Mouse (Mus musculus) liver, embryonic 15.5 days (tissue): Measurements from ENCODE around the gene Gpr87. TPM values are rescaled to one million over a fixed set of nuclear protein-coding genes. Genes with fewer than 3 reads are reported as not detected.
A peak's percentile ranks its signal among the peaks of the same experiment; 100 is the strongest.

Source experiments
- ATAC-seq: fragments of 200-750 bp; cut with Nextera tagmentation; 2 replicates; pipeline ENCODE4 v1.8.0; 2017; ENCODE audit warnings: moderate number of reproducible peaks, mild to moderate bottlenecking, moderate library complexity; ENCODE audit not compliant: insufficient read depth
- H3K27ac ChIP-seq: fragments of 300-500 bp; sonication (generic); replicated peaks from 2 replicates; pipeline ENCODE4 v1.5.1; 2015; ENCODE audit warnings: mild to moderate bottlenecking, inconsistent platforms
- H3K27me3 ChIP-seq: fragments of 300-500 bp; sonication (generic); 2 replicates; pipeline ENCODE4 v1.6.1; 2015; ENCODE audit warnings: mild to moderate bottlenecking, inconsistent platforms
- H3K36me3 ChIP-seq: fragments of 300-500 bp; sonication (generic); replicated peaks from 2 replicates; pipeline ENCODE4 v1.6.1; 2015; ENCODE audit warnings: moderate library complexity, mild to moderate bottlenecking, inconsistent platforms
- H3K4me1 ChIP-seq: fragments of 300-500 bp; sonication (generic); replicated peaks from 2 replicates; pipeline ENCODE4 v1.6.1; 2015; ENCODE audit warnings: inconsistent platforms
- H3K4me2 ChIP-seq: fragments of 300-500 bp; sonication (generic); 2 replicates; pipeline ENCODE4 v1.6.1; 2015; ENCODE audit warnings: moderate library complexity, mild to moderate bottlenecking, inconsistent platforms
- H3K4me3 ChIP-seq: fragments of 300-500 bp; sonication (generic); replicated peaks from 2 replicates; pipeline ENCODE4 v1.5.1; 2015; ENCODE audit warnings: mild to moderate bottlenecking, inconsistent platforms
- H3K9ac ChIP-seq: fragments of 300-500 bp; sonication (generic); 2 replicates; pipeline ENCODE4 v1.6.1; 2015; ENCODE audit warnings: moderate library complexity, mild to moderate bottlenecking, inconsistent platforms
- H3K9me3 ChIP-seq: fragments of 300-500 bp; sonication (generic); replicated peaks from 2 replicates; pipeline ENCODE4 v1.6.1; 2016; ENCODE audit warnings: inconsistent platforms
- WGBS: fragments of 180-500 bp; shearing (Covaris S2); methylation state at CpG from one replicate; pipeline ENCODE4 v1.1.7; 2015; ENCODE audit warnings: mixed read lengths; ENCODE audit not compliant: insufficient replicate concordance; 5-methylcytosine and 5-hydroxymethylcytosine counted together
- polyA plus RNA-seq: library from polyadenylated mRNA; unstranded; fragments of >200 nt; fragmentation: Nextera tagmentation; extraction: Ambion mirVana; gene quantifications from 2 replicates; pipeline ENCODE4 v1.2.1, GENCODE M21; 2015

Gpr87 gene
- polyA plus RNA-seq, 1 experiment from 2014 or later, result not detected

DNA sequence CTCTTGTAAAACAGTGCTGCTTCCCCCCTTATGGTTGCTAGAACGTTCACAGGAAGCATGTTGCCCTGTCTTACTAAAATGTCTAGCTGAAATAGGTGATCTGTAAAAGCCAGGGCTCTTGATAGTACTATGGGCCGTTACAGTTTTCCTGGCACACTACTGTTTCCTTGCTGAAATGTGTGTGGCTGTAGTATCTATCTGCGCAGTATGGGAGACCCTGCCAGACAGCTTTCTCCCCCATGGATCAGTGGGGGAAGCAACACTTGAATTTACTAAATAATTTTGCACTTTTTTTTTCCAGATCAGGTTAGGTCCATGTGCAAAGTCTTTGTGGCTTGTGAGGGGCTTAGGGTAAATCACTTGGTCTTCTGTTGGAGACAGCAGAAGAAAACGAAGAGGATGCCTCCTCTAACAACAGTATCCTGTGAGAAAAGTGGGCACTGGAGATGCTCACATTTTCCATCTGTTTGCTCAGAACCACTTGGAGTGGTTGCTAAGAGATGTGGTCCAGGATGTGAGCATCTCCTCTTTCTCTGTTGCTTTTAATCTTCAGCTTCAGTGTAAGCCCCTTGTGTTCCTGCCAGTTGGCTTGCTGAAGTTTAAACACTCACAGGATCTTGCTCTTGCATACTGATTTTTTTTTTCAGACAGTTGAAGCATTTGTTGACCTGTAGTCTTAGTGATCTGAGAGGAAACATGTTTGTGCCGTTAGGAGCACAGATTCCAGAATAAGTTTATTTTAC lies 58.8 kb downstream of the Gpr87 start:
- 56% methylated on average over 5 of the region's 5 CpGs for WGBS
- H3K9me3 ChIP-seq, result no peaks in the 10 kb centered on the region
- H3K27ac ChIP-seq, result no peak overlapping the region
- ATAC-seq, result no peak
- H3K4me3 ChIP-seq, result no peak overlapping the region
- no peak overlapping the region for H3K4me2 ChIP-seq
- peaks cover 16% of the 10 kb centered on the region for H3K4me1 ChIP-seq
- H3K27me3 ChIP-seq, result no peaks in the 10 kb centered on the region
- H3K36me3 ChIP-seq, result no peaks in the 10 kb centered on the region
- H3K9ac ChIP-seq, result no peak overlapping the region

- H3K4me3 ChIP-seq, result no peak overlapping the region
- H3K4me2 ChIP-seq, result no peak overlapping the region
- H3K4me1 ChIP-seq, result peaks cover 22% of the 10 kb centered on the region
- peak; percentile 55 for ATAC-seq
- no peaks in the 10 kb centered on the region for H3K9me3 ChIP-seq
- H3K36me3 ChIP-seq, result no peaks in the 10 kb centered on the region
- 10% methylated on average over 5 of the region's 5 CpGs for whole genome bisulfite sequencing
- H3K27me3 ChIP-seq, result no peaks in the 10 kb centered on the region
- H3K27ac ChIP-seq, result no peak overlapping the region
- no peak overlapping the region for H3K9ac ChIP-seq
Measured at GRCm38 (mm10) chr3:59133189-59133588, 61.7 kb downstream of the Gpr87 start.

DNA sequence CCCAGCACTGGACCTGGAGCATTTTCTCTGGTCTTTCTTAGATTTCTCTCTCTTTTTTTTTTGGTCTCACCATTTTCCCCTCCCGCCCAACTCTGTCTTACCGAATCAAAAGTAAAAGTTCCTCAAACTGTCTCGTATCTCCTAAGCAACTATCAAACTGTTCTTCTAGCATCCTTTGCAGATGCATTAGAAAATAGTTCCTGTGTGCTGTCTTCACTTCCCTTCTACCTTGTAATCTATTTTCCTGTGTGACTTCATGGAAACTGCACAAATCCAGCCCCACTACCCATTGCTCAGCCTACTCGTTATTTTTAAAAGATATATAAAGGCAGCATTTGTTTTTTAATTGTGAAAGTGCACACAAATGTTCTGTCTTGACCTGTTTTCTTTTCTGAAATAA lies 62.9 kb downstream of the Gpr87 start:
- peaks cover 25% of the 10 kb centered on the region for H3K4me1 ChIP-seq
- no peak overlapping the region for H3K9ac ChIP-seq
- H3K4me2 ChIP-seq, result no peak overlapping the region
- no peak overlapping the region for H3K4me3 ChIP-seq
- ATAC-seq, result no peak
- no peaks in the 10 kb centered on the region for H3K27me3 ChIP-seq
- H3K9me3 ChIP-seq, result no peaks in the 10 kb centered on the region
- H3K27ac ChIP-seq, result no peak overlapping the region
- 35% methylated on average over 4 of the region's 4 CpGs for WGBS
- H3K36me3 ChIP-seq, result no peaks in the 10 kb centered on the region

- no peak overlapping the region for H3K4me2 ChIP-seq
- 61% methylated on average over 4 of the region's 4 CpGs for WGBS
- ATAC-seq, result peak; percentile 36
Measured at GRCm38 (mm10) chr3:59131081-59131480, 63.8 kb downstream of the Gpr87 start.

GRCm38 (mm10) chr3:59130431-59130830 lies 64.5 kb downstream of the Gpr87 start:
- peak; percentile 56 for ATAC-seq
- no peaks in the 10 kb centered on the region for H3K9me3 ChIP-seq
- peak overlapping the region; percentile 38 for H3K4me3 ChIP-seq
- H3K4me2 ChIP-seq, result peak overlapping the region; percentile 43
- no peaks in the 10 kb centered on the region for H3K27me3 ChIP-seq
- no peak overlapping the region for H3K9ac ChIP-seq
- peaks cover 32% of the 10 kb centered on the region for H3K4me1 ChIP-seq
- 20% methylated on average over 8 of the region's 8 CpGs for WGBS
- peak overlapping the region; percentile 48 for H3K27ac ChIP-seq
- no peaks in the 10 kb centered on the region for H3K36me3 ChIP-seq

More at GRCm38 (mm10) chr3:59131081-59131480, 63.8 kb downstream of the Gpr87 start:
- Histone ChIP-seq H3K9ac (no peak overlapping the region), H3K4me3 (no peak overlapping the region), H3K27me3 (no peaks in the 10 kb centered on the region), H3K4me1 (peaks cover 25% of the 10 kb centered on the region), H3K9me3 (no peaks in the 10 kb centered on the region), H3K36me3 (no peaks in the 10 kb centered on the region), H3K27ac (no peak overlapping the region)

DNA sequence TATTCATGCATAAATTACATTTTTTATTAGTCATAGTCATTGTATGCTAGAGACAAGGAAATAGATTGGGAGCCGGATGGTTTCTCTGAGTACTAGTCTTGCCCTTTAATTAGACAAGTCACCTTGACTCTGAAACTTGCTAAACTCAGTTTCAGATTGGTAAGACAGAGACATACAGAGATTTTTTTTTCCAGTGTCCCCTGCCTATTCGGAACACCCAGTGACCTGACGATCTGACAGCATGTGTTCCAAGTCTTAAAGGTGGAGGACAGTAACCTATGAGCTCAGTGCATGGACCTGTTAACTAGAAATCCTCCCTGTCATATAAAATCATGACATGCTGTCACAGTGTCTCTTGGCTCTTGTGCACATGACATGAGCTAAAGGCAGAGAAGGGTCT lies 65.4 kb downstream of the Gpr87 start:
- ATAC-seq, result no peak
- H3K9me3 ChIP-seq, result no peaks in the 10 kb centered on the region
- H3K36me3 ChIP-seq, result no peaks in the 10 kb centered on the region
- H3K27ac ChIP-seq, result no peak overlapping the region
- 56% methylated on average over 3 of the region's 3 CpGs for WGBS
- peaks cover 38% of the 10 kb centered on the region for H3K4me1 ChIP-seq
- no peak overlapping the region for H3K9ac ChIP-seq
- H3K4me2 ChIP-seq, result peak overlapping the region; percentile 18; the same call in 1 of the 2 replicates
- no peak overlapping the region for H3K4me3 ChIP-seq
- H3K27me3 ChIP-seq, result no peaks in the 10 kb centered on the region

Other genes starting within 250 kb of the Gpr87 start
- 0.46 and 0.63 TPM in 2 replicates for gene Med12l, start 189.3 kb downstream of the Gpr87 start, polyA plus RNA-seq
- gene Gpr171, start 93.3 kb downstream of the Gpr87 start, polyA plus RNA-seq, result 0.68 and 0.77 TPM in 2 replicates
- gene P2ry14, start 41.5 kb downstream of the Gpr87 start, polyA plus RNA-seq, result 6.6 and 7.0 TPM in 2 replicates
- gene P2ry13, start 15.8 kb upstream of the Gpr87 start, polyA plus RNA-seq, result 3.2 and 3.8 TPM in 2 replicates
- 2.6 and 3.3 TPM in 2 replicates for gene P2ry12, start 67.8 kb upstream of the Gpr87 start, polyA plus RNA-seq
- gene Igsf10, start 149.3 kb upstream of the Gpr87 start, polyA plus RNA-seq, result 0.60 and 0.61 TPM in 2 replicates